Mouse (Mus musculus) layer of hippocampus, adult 2 months (tissue): ENCODE results near the gene Tnks2. TPM values are rescaled to one million over a fixed set of nuclear protein-coding genes. Genes with fewer than 3 reads are reported as not detected.

Experiments used
- DNase-seq, 2 experiments: peaks; one replicate each; pipeline ENCODE4 v3.0.0; 2022; ENCODE audit warnings: low spot score in 2 of 2
- H3K27ac ChIP-seq: fragments of 200-600 bp; 2 replicates; pipeline ENCODE4 v1.8.1; 2022
- H3K4me3 ChIP-seq: fragments of 200-600 bp; 2 replicates; pipeline ENCODE4 v1.8.1; 2022; ENCODE audit warnings: mild to moderate bottlenecking
- CTCF ChIP-seq: fragments of 200-600 bp; conservative IDR thresholded peaks from 2 replicates; pipeline ENCODE4 v1.8.1; 2022; ENCODE audit warnings: antibody characterized with exemption, mild to moderate bottlenecking, moderate library complexity
- total RNA-seq, 2 experiments: library from RNA; stranded (reverse); gene quantifications; 2 replicates each; pipeline ENCODE4 v1.2.3; 2021

The Tnks2 gene
- total RNA-seq, 2 experiments from 2014 or later, result 123 TPM

GRCm38 (mm10) chr19:36913064-36913463, 79.0 kb downstream of the Tnks2 start:
- no peak overlapping the region for H3K27ac ChIP-seq
- H3K4me3 ChIP-seq, result no peak overlapping the region
- DNase-seq, result no peak
- TF ChIP-seq CTCF, result no peak

GRCm38 (mm10) chr19:36916206-36916605, 82.2 kb downstream of the Tnks2 start:
- Histone ChIP-seq H3K4me3 (no peak overlapping the region), H3K27ac (no peak overlapping the region)
- no peak for DNase-seq
- TF ChIP-seq CTCF, result no peak

DNA sequence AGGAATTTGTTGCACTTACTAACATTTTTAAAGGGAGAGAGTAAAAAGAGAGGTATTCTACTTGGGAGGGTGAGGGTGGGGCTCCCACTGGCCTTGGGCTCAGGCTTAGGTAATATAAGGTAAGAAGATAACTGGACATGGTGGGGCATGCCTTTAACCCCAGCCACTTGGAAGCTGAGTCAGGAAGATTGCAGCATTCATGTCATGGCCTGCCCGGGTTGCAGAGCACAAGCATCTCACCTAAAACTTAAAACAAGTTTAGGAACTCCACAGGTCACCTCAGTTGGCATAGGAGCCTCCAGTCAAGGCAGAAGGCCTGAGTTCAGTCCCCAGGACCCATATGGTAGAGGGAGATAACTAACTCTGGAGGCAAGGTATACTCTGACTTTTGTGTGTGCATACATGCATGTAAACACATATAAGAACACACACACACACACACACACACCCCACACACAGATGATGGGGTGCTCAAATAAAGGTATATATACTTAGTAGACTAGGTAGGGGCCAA, 82.9 kb downstream of the Tnks2 start:
- H3K4me3 ChIP-seq, result no peak overlapping the region
- no peak for DNase-seq
- H3K27ac ChIP-seq, result no peak overlapping the region
- TF ChIP-seq CTCF, result no peak

- peak; percentile 84 to 93 for DNase-seq
- TF ChIP-seq CTCF, result peak; percentile 69
- Histone ChIP-seq H3K4me3 (peak overlapping the region; percentile 91), H3K27ac (peak overlapping the region; percentile 93)
These were observed 84.6 kb downstream of the Tnks2 start for GRCm38 (mm10) chr19:36918441-36919301.

GRCm38 (mm10) chr19:36919466-36919865, 85.4 kb downstream of the Tnks2 start, which contains the start of gene Fgfbp3:
TSS of gene Fgfbp3 (minus strand) at chr19:36919615.
- Histone ChIP-seq H3K4me3 (peak within 1 kb of the TSS; percentile 91), H3K27ac (peak within 1 kb of the TSS; percentile 93)
- no peak for TF ChIP-seq CTCF
- DNase-seq, result no peak

GRCm38 (mm10) chr19:36922015-36922414, 88.0 kb downstream of the Tnks2 start:
- TF ChIP-seq CTCF, result peak; percentile 78
- Histone ChIP-seq H3K4me3 (no peak overlapping the region), H3K27ac (no peak overlapping the region)
- no peak for DNase-seq

DNA sequence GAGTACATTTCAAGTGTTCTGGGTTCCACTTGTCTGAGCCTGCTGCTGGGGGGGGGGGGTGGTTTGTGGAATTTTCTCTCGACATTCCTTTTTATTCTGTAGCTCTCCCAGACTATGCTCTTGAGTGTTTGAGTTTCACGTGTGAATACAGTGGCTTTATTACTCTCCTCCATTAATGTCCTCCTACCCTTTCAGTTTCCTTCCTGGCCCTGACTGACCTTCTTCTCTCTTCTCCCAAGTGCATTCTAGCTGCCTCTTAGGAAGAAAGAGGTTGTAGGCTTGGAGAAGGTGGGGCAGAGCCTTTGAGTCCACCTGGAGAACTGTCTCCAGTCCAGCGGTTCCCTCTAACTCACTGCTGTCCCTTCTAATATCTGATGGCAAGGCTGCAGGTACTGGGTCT, 88.9 kb downstream of the Tnks2 start:
- H3K4me3 ChIP-seq, result no peak overlapping the region
- no peak for TF ChIP-seq CTCF
- H3K27ac ChIP-seq, result no peak overlapping the region
- DNase-seq, result no peak

DNA sequence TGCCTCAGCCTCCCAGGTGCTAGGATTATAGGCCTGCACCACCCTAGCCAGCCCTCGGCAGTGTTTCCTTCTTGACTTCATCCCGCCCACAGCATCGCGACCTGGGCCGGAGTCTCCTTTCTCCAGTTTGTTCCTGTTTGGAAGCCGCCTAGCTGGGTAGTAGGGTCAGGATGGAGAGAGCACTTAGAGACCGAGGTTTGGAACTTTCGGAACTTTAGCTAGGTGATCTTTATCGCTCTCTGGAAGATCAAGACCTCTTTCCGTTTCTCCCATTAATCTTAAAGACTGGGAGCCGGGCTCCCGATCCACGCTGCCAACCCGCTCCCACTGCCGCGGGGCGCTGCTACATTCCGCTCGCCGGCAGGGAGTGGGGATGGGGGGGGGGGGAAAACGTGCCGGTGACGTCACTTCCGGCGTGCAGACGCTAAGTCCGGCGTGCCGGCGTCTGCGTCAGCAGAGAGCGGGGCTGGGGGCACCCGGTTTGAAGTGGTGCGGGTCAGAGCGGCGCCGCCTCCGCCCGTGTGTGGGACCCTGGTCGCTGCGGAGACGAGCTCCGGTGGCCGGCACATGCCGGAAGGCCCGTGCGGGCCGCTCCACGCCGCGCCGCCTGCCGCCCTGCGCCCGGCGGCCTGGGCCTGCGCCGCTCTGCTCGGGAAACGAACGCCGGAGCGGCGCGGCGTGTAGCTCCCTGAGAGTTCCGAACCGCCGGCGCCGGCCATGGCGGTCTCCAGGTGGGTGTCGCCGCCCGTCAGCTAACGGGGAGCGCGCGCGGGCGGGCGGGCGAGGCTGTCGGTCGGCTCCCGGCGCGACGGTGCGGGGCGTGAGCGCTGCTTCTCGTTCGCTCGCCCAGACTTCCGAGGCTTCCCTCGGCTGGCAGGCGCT, 91.9 kb downstream of the Tnks2 start, which contains the start of gene Btaf1:
Btaf1 (plus strand) TSS at position 409 of the 882 bp plus-strand sequence.
- Histone ChIP-seq H3K4me3 (peak within 1 kb of the TSS; percentile 91), H3K27ac (peak within 1 kb of the TSS; percentile 92)
- peak; percentile 84 to 92 for DNase-seq
- TF ChIP-seq CTCF, result no peak; the same call in 1 of the 2 replicates

- H3K27ac ChIP-seq, result peak overlapping the region; percentile 92
- H3K4me3 ChIP-seq, result peak overlapping the region; percentile 91
- DNase-seq, result no peak
- no peak for TF ChIP-seq CTCF
These were observed 92.7 kb downstream of the Tnks2 start for GRCm38 (mm10) chr19:36926553-36927236.

- Histone ChIP-seq H3K4me3 (peak overlapping the region; percentile 91), H3K27ac (no peak overlapping the region)
- TF ChIP-seq CTCF, result no peak
- DNase-seq, result no peak
These were observed 93.8 kb downstream of the Tnks2 start for GRCm38 (mm10) chr19:36927800-36928361.

DNA sequence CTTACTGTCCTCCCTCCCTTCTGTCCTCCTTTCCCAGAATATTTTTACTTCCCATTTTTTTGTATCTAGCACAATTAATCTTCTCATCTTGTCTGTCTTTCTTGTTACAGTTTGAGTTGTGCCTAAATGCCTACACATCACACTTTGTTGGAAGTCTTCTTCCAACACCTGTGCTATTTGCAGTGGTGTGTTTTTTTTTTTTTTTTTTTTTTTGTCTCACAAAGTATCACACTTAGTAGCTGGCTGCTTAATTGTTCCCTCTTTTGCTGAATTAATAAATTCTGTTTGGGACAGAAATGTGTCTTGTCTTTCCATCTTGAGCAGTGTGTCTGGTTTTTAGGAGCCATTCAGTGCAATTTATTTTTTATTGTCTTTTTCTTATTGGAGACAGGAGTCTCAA, 95.8 kb downstream of the Tnks2 start:
- H3K27ac ChIP-seq, result no peak overlapping the region
- no peak for TF ChIP-seq CTCF

DNA sequence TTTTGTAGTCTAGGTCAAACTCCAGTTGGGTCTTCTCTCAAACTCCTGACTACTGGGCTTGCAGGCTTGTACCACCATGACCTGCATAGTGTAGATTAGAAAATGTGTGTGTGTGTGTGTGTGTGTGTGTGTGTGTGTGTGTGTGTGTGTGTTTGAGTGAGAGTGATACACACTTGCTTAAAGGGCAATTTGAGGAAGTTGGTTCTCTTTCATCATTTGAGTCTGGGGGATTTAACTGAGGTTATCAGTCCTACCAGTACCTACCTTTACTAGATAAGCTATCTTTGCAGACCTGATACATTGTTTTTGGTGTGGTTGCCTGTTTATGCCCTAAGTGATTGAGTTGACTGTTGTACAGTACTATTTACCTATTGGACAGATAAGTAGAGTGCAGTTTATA, 98.1 kb downstream of the Tnks2 start:
- H3K27ac ChIP-seq, result no peak overlapping the region
- TF ChIP-seq CTCF, result no peak
- no peak overlapping the region for H3K4me3 ChIP-seq
- DNase-seq, result no peak

More for the DNA sequence above, 95.8 kb downstream of the Tnks2 start:
- no peak for DNase-seq
- H3K4me3 ChIP-seq, result no peak overlapping the region
